Mouse (Mus musculus): Measurements from ENCODE around the gene Naa15.
"Not testable (repeated sequence)": the region's sequence is repeated elsewhere in the genome, so short reads cannot be mapped to it uniquely, and the experiment has no call there.

The Naa15 gene

DNA sequence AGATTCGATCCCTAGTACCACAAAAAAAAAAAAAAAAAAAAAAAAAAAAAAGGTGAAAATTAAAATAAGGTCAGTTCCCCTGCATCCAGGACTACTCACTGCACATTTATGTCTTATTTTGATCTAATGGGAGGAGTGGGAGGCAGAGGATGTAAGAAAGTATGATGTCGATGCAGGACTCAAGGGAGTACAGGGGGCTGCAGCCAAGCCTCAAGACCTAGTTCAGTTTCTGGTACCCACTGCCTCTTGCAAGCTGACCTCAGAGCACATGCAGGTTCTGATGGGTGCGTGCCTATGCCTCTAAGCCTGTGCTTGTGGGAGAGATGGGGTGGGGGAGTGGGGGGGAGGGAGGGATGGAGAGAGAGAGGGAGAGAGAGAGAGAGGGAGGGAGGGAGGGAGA lies 20.1 kb upstream of the Naa15 start:
- DNase-seq (ENCODE audit: low spot score): no peak

- DNase-seq (ENCODE audit: low spot score): peak; percentile 45
Observed at GRCm38 (mm10) chr3:51395461-51396145, 19.3 kb upstream of the Naa15 start.

GRCm38 (mm10) chr3:51396219-51397068 lies 18.5 kb upstream of the Naa15 start, which contains the start of gene Mgarp:
Gene Mgarp (minus strand): TSS chr3:51396738.
- DNase-seq (ENCODE audit: low spot score): peak; percentile 88

GRCm38 (mm10) chr3:51397700-51398299 lies 17.1 kb upstream of the Naa15 start:
- no peak for DNase-seq (ENCODE audit: low spot score)

DNA sequence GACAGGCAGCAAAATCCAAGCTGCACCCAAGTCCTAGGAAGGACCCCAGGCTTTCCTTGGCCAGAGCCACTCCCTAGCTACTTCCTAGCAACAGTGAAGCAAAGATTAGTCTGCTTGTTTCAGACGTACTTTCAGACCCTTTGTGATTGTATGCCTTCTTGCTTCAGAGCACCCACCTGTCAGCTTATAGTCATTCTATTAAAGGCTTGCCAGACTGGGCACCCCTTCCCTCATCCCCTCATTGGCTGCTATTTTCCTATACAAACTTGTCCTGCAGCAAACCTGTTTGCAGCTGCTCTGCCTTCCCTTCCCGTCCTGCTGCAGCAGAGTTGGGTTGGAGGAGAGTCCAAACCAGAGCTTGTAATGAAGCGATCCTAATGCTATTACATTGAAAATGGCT lies 16.3 kb upstream of the Naa15 start:
- DNase-seq (ENCODE audit: low spot score): no peak

DNA sequence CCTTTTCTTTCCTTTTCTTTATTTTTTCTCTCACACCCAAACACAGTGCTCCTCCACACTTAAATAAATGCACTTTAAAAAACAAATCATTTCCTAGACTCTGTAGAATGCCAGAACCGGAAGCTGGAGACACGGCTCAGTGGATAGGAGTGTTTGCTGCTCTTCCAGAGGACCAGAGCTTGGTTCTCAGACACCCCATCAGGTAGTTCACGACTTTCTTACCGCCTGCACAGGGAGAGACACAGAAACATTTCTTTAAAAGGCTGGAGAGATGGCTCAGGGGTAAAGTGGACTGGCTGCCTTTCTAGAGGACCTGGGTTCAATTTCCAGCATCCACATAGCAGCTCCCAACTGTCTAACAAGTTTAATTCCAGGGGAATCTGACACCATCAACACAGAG lies 15.4 kb upstream of the Naa15 start:
- no peak for DNase-seq (ENCODE audit: low spot score)

- DNase-seq (ENCODE audit: low spot score): no peak
Observed at GRCm38 (mm10) chr3:51400682-51401081, 14.3 kb upstream of the Naa15 start.

DNA sequence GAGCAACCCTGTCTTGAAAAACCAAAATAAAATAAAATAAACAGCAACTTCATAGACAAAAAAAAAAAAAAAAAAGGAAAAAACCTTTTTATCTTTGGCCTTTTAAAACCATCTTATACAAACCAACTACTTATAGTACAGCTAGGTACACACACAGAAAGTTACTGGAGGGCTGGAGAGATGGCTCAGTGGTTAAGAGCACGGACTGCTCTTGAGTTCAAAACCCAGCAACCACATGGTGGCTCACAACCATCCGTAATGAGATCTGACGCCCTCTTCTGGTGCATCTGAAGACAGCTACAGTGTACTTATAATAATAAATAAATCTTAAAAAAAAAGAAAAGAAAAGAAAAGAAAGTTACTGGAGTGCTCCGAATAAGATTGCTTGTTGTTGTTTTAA lies 12.9 kb upstream of the Naa15 start:
- not testable (repeated sequence) for DNase-seq (ENCODE audit: low spot score)

DNA sequence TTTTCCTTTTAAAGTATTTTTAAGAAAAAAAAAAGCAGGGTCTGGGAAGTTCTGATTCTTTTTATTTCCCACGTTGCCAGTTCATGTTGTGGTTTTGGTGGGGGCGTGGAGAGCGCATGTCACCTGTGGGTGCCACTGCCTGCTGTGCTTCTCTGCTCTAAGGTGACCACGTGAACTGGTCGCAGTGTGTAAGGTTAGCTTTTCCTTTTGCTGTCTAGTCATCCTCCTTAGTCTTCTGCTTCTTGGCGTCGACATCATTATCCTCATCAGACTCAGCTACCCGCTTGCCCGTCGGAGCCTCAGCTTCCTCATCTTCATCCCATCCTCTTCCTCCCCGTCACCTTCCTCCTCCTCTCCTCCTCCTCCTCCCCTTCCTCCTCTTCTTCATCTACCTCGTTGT lies 12.3 kb upstream of the Naa15 start:
- no peak for DNase-seq (ENCODE audit: low spot score)

GRCm38 (mm10) chr3:51407870-51408560 lies 6.9 kb upstream of the Naa15 start:
- peak; percentile 40 for DNase-seq (ENCODE audit: low spot score)

- peak; percentile 97 for DNase-seq (ENCODE audit: low spot score)
Observed at GRCm38 (mm10) chr3:51408561-51409183, 6.3 kb upstream of the Naa15 start, which contains the start of gene Ndufc1. Gene Ndufc1 (minus strand): TSS chr3:51408988.

GRCm38 (mm10) chr3:51412457-51412856 lies 2.5 kb upstream of the Naa15 start:
- DNase-seq (ENCODE audit: low spot score): no peak

- no peak for DNase-seq (ENCODE audit: low spot score)
Observed at GRCm38 (mm10) chr3:51413276-51413675, 1.7 kb upstream of the Naa15 start.

- DNase-seq (ENCODE audit: low spot score): no peak
Observed at GRCm38 (mm10) chr3:51416073-51416363, 1.1 kb downstream of the Naa15 start.

- DNase-seq (ENCODE audit: low spot score): peak; percentile 65
Observed at GRCm38 (mm10) chr3:51416364-51417134, 1.6 kb downstream of the Naa15 start.

GRCm38 (mm10) chr3:51417135-51417458 lies 2.1 kb downstream of the Naa15 start:
- DNase-seq (ENCODE audit: low spot score): no peak

DNA sequence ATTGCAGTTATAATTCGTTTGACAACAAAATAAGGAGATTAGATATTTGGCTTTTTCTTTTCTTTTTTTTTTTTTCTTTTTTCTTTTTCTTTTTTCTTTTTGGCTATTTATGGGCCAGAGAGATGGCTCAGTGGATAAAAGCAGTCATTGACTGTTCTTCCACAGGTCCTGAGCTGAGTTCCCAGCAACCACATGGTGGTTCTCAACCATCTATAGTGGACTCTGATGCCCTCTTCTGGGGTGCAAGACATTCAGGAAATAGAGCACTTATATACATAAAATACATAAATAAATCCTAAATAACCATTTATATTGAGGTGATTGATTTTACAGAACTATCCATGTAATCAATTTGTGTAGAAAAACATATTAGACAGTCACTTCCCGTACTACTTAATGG lies 2.5 kb downstream of the Naa15 start:
- peak; percentile 15 for DNase-seq (ENCODE audit: low spot score)

- no peak for DNase-seq (ENCODE audit: low spot score)
Observed at GRCm38 (mm10) chr3:51417966-51418365, 3.0 kb downstream of the Naa15 start.

- DNase-seq (ENCODE audit: low spot score): peak; percentile 8
Observed at GRCm38 (mm10) chr3:51421921-51422320, 7.0 kb downstream of the Naa15 start.

GRCm38 (mm10) chr3:51425394-51425793 lies 10.4 kb downstream of the Naa15 start:
- no peak for DNase-seq (ENCODE audit: low spot score)

DNA sequence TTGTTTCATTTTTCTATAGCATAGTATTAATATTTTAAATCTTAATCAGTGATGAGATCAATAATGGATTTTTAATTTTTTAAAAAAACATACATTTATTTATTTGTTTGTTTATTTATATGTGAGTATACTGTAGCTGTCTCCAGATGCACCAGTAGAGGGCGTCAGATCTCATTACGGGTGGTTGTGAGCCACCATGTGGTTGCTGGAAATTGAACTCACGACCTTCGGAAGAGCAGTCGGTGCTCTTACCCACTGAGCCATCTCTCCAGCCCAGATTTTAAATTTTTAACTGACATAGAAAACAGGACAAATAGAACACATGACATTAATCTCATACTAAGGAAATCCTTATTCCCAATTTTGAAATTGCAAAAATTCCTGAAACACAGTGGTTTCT lies 19.4 kb downstream of the Naa15 start:
- DNase-seq (ENCODE audit: low spot score): not testable (repeated sequence)

Measured in MN1 (cell line).